14 mouse cellular contexts compared by ENCODE assay signal in the genomic region with DNA sequence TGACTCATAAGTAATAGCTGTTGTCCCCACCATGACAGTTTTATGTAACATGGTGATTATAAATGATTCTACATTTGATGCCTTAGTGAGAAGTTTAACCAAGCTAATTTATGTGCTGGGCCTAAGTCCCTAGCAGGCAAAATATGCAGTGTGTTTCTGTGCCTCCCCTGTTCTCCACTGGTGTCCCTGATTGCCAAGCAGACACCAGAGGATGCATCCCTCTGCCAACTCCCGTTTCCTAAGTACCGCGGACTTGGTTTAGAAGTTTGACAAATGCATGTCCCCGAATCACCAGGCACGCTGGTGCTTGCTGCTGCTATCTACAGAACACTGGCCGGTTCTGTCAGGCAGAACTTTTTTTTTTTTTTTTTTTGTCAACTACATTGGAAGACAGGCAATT. TPM values are rescaled to one million over a fixed set of nuclear protein-coding genes. Genes with fewer than 3 reads are reported as not detected.
"Had no signal": no experiment of that assay in that cellular context is flagged by ENCODE, and none has a peak within 500 bp of the region (broad histone marks: within the 10 kb centered on the region; RNA-seq: fewer than 3 reads in every experiment).

No protein-coding gene starts in this region.

- DNase-seq: kidney, adult 8-10 months; kidney, postnatal 25 days; lung, adult 2 months; lung, postnatal 36 days; right cerebral cortex, adult 18-20 months; right cerebral cortex, postnatal 25 days; thymus, postnatal 36 days had no signal

- H3K4me3 ChIP-seq: limb, embryonic 10.5 days; liver, embryonic 15.5 days; midbrain, embryonic 10.5 days; neural tube, embryonic 13.5 days had no signal

- ATAC-seq: lung, postnatal 0 days had no signal

- H3K27ac ChIP-seq: limb, embryonic 10.5 days; liver, embryonic 15.5 days; midbrain, embryonic 10.5 days; neural tube, embryonic 13.5 days had no signal

RNA-seq across cellular contexts. Expression of a gene that starts 39.0 kb away (rescaled TPM):
- total RNA-seq: megakaryocyte, adult 5-6 weeks had no signal
- polyA plus RNA-seq: thymus, postnatal 0 days had no signal
